Mouse (Mus musculus) regulatory T cell (primary cell): ENCODE data around the gene Ngp.
"Not testable (repeated sequence)": the region's sequence is repeated elsewhere in the genome, so short reads cannot be mapped to it uniquely, and the experiment has no call there.

ENCODE experiments used
- in situ Hi-C: fragments of 300-600 bp; cut with MboI, MseI; formaldehyde crosslinking; loops from one replicate; pipeline ENCODE4 v1.15.1; 2025; ENCODE audit warnings: high pct_unique_total_duplicates

The Ngp gene

GRCm38 (mm10) chr9:110419511-110420112 is at the start of gene Ngp:
Ngp (plus strand) TSS chr9:110419747.
- in situ Hi-C loops: no loop called here

- in situ Hi-C loops: no loop called here
Observed at GRCm38 (mm10) chr9:110369860-110370259, 49.7 kb upstream of the Ngp start.

GRCm38 (mm10) chr9:110373871-110374270 is 45.7 kb upstream of the Ngp start:
- in situ Hi-C loops: no loop called here

GRCm38 (mm10) chr9:110375668-110376067 is 43.9 kb upstream of the Ngp start:
- in situ Hi-C loops: no loop called here

- in situ Hi-C loops: not testable (repeated sequence)
Observed at GRCm38 (mm10) chr9:110377655-110378054, 41.9 kb upstream of the Ngp start.

- in situ Hi-C loops: no loop called here
Observed at GRCm38 (mm10) chr9:110379361-110379760, 40.2 kb upstream of the Ngp start.

- in situ Hi-C loops: no loop called here
Observed at GRCm38 (mm10) chr9:110380662-110381061, 38.9 kb upstream of the Ngp start.

- in situ Hi-C loops: no loop called here
Observed at GRCm38 (mm10) chr9:110381292-110381691, 38.3 kb upstream of the Ngp start.

GRCm38 (mm10) chr9:110384369-110384929 is 35.1 kb upstream of the Ngp start:
- in situ Hi-C loops: no loop called here

- in situ Hi-C loops: no loop called here
Observed at GRCm38 (mm10) chr9:110388011-110388410, 31.5 kb upstream of the Ngp start.

GRCm38 (mm10) chr9:110390843-110391242 is 28.7 kb upstream of the Ngp start:
- in situ Hi-C loops: no loop called here

GRCm38 (mm10) chr9:110393295-110393694 is 26.3 kb upstream of the Ngp start:
- in situ Hi-C loops: no loop called here

GRCm38 (mm10) chr9:110400650-110401049 is 18.9 kb upstream of the Ngp start:
- in situ Hi-C loops: no loop called here

GRCm38 (mm10) chr9:110402731-110403130 is 16.8 kb upstream of the Ngp start:
- in situ Hi-C loops: no loop called here

- in situ Hi-C loops: not testable (repeated sequence)
Observed at GRCm38 (mm10) chr9:110403240-110403639, 16.3 kb upstream of the Ngp start.

- in situ Hi-C loops: no loop called here
Observed at GRCm38 (mm10) chr9:110407311-110408098, 12.0 kb upstream of the Ngp start.

- in situ Hi-C loops: no loop called here
Observed at GRCm38 (mm10) chr9:110408099-110408773, 11.3 kb upstream of the Ngp start, which contains the start of gene Ptpn23. Ptpn23 (minus strand) TSS chr9:110408213.

GRCm38 (mm10) chr9:110410908-110411887 is 8.3 kb upstream of the Ngp start:
- in situ Hi-C loops: no loop called here

GRCm38 (mm10) chr9:110412926-110413325 is 6.6 kb upstream of the Ngp start:
- in situ Hi-C loops: no loop called here

- in situ Hi-C loops: no loop called here
Observed at GRCm38 (mm10) chr9:110413785-110414184, 5.8 kb upstream of the Ngp start.

- in situ Hi-C loops: no loop called here
Observed at GRCm38 (mm10) chr9:110431241-110431640, 11.7 kb downstream of the Ngp start.
